Mouse (Mus musculus) adrenal gland, adult 8-10 months (tissue): ENCODE measurements around the gene Cryzl2. TPM values are rescaled to one million over a fixed set of nuclear protein-coding genes. Genes with fewer than 3 reads are reported as not detected.

Source experiments
- DNase-seq: peaks from one replicate; pipeline ENCODE4 v3.0.0; 2022
- total RNA-seq, 4 experiments: library from RNA; stranded (reverse); gene quantifications; 2 replicates each; pipeline ENCODE4 v1.2.4; 2022

Cryzl2 gene
- total RNA-seq, 4 experiments from 2014 or later, result 46.8 to 92.3 (median 64.6) TPM

GRCm38 (mm10) chr1:157480090-157480489, 21.7 kb downstream of the Cryzl2 start:
- peak; percentile 71 for DNase-seq

- DNase-seq, result no peak
These were observed 22.5 kb downstream of the Cryzl2 start for GRCm38 (mm10) chr1:157480901-157481300.

GRCm38 (mm10) chr1:157481666-157482065, 23.3 kb downstream of the Cryzl2 start:
- DNase-seq, result no peak

- DNase-seq, result no peak
These were observed 25.8 kb downstream of the Cryzl2 start for GRCm38 (mm10) chr1:157484161-157484560.

- no peak for DNase-seq
These were observed 42.3 kb downstream of the Cryzl2 start for GRCm38 (mm10) chr1:157500657-157501056.

GRCm38 (mm10) chr1:157501352-157501945, 43.1 kb downstream of the Cryzl2 start:
- DNase-seq, result no peak

GRCm38 (mm10) chr1:157503071-157503470, 44.7 kb downstream of the Cryzl2 start:
- no peak for DNase-seq

GRCm38 (mm10) chr1:157506522-157506921, 48.1 kb downstream of the Cryzl2 start, which contains the start of gene Sec16b:
TSS of gene Sec16b (plus strand) at chr1:157506728.
- DNase-seq, result no peak

- DNase-seq, result no peak
These were observed 48.7 kb downstream of the Cryzl2 start for GRCm38 (mm10) chr1:157506995-157507595.

- no peak for DNase-seq
These were observed 49.4 kb downstream of the Cryzl2 start for GRCm38 (mm10) chr1:157507814-157508213.

GRCm38 (mm10) chr1:157512690-157513448, 54.5 kb downstream of the Cryzl2 start:
- DNase-seq, result no peak

GRCm38 (mm10) chr1:157513559-157513958, 55.2 kb downstream of the Cryzl2 start:
- DNase-seq, result no peak

GRCm38 (mm10) chr1:157514298-157514697, 55.9 kb downstream of the Cryzl2 start:
- no peak for DNase-seq

GRCm38 (mm10) chr1:157516838-157517808, 58.7 kb downstream of the Cryzl2 start:
- DNase-seq, result no peak

- DNase-seq, result no peak
These were observed 59.7 kb downstream of the Cryzl2 start for GRCm38 (mm10) chr1:157518111-157518523.

GRCm38 (mm10) chr1:157519396-157519795, 61.0 kb downstream of the Cryzl2 start:
- DNase-seq, result no peak

GRCm38 (mm10) chr1:157522322-157522721, 63.9 kb downstream of the Cryzl2 start:
- no peak for DNase-seq

GRCm38 (mm10) chr1:157524775-157525174, 66.4 kb downstream of the Cryzl2 start:
- DNase-seq, result no peak

GRCm38 (mm10) chr1:157525692-157526354, 67.4 kb downstream of the Cryzl2 start:
- no peak for DNase-seq

GRCm38 (mm10) chr1:157526625-157527024, 68.2 kb downstream of the Cryzl2 start:
- no peak for DNase-seq

GRCm38 (mm10) chr1:157532826-157533460, 74.6 kb downstream of the Cryzl2 start:
- no peak for DNase-seq
